Mouse (Mus musculus) CH12.LX (cell line): ENCODE results near the gene Fpr1.

Experiments used
- CTCF ChIP-seq, 2 experiments: IDR thresholded peaks in 1 of 2; conservative IDR thresholded peaks in 1 of 2; 2 replicates each; pipeline ENCODE4 v1.5.1; 2011 to 2012; ENCODE audit warnings: low read depth in 2 of 2, low read length in 2 of 2, improper control_type of control experiment in 1 of 2, inconsistent platforms in 1 of 2, mild to moderate bottlenecking in 1 of 2, moderate library complexity in 1 of 2
- E2F4 ChIP-seq: IDR thresholded peaks from 2 replicates; pipeline ENCODE4 v1.6.1; 2011; ENCODE audit warnings: low read depth, low read length, improper control_type of control experiment; ENCODE audit not compliant: insufficient replicate concordance
- EP300 ChIP-seq: IDR thresholded peaks from 2 replicates; pipeline ENCODE4 v1.6.1; 2011; ENCODE audit warnings: low read length, improper control_type of control experiment
- GABPA ChIP-seq: IDR thresholded peaks from 2 replicates; pipeline ENCODE4 v1.6.1; 2012; ENCODE audit warnings: low read depth, low read length, improper control_type of control experiment, inconsistent platforms; ENCODE audit not compliant: insufficient replicate concordance
- JUND ChIP-seq: conservative IDR thresholded peaks from 2 replicates; pipeline ENCODE4 v1.6.1; 2011; ENCODE audit warnings: low read depth, low read length, improper control_type of control experiment
- KAT2A ChIP-seq: IDR thresholded peaks from 2 replicates; pipeline ENCODE4 v1.6.1; 2012; ENCODE audit warnings: low read length, improper control_type of control experiment, inconsistent platforms; ENCODE audit not compliant: insufficient replicate concordance
- MAX ChIP-seq: IDR thresholded peaks from 2 replicates; pipeline ENCODE4 v1.6.1; 2011; ENCODE audit warnings: low read length, improper control_type of control experiment
- NELFE ChIP-seq: IDR thresholded peaks from 2 replicates; pipeline ENCODE4 v1.6.1; 2011; ENCODE audit warnings: low read depth, low read length, improper control_type of control experiment
- NRF1 ChIP-seq: IDR thresholded peaks from 2 replicates; pipeline ENCODE4 v1.6.1; 2014; ENCODE audit warnings: low read depth, mild to moderate bottlenecking, inconsistent platforms, low read length, improper control_type of control experiment, moderate library complexity
- POLR2A ChIP-seq: IDR thresholded peaks from 2 replicates; pipeline ENCODE4 v1.6.1; 2011; ENCODE audit warnings: low read depth, mild to moderate bottlenecking, improper control_type of control experiment, low read length
- SMC3 ChIP-seq: IDR thresholded peaks from 2 replicates; pipeline ENCODE4 v1.6.1; 2011; ENCODE audit warnings: low read depth, low read length, improper control_type of control experiment
- ZNF384 ChIP-seq: IDR thresholded peaks from 2 replicates; pipeline ENCODE4 v1.6.1; 2012; ENCODE audit warnings: low read depth, low read length, improper control_type of control experiment, inconsistent platforms

GRCm38 (mm10) chr17:17909636-17910421, 26.1 kb upstream of the Fpr1 start:
- TF ChIP-seq POLR2A (no peak), CTCF (conservative IDR thresholded peaks at IDR 0.05 in 1 of 2, IDR thresholded peaks at IDR 0.05 in 1 of 2; ENCODE audit: low read depth in 2 of 2, low read length in 2 of 2) (no peak), KAT2A (no peak), ZNF384 (no peak), SMC3 (no peak), NRF1 (no peak), GABPA (no peak), MAX (no peak), JUND (no peak), NELFE (no peak), EP300 (no peak), E2F4 (no peak)
